Mouse (Mus musculus) large intestine, adult 2 months (tissue): ENCODE results near the gene Cldn2. TPM values are rescaled to one million over a fixed set of nuclear protein-coding genes. Genes with fewer than 3 reads are reported as not detected.
"Not testable (repeated sequence)": the region's sequence is repeated elsewhere in the genome, so short reads cannot be mapped to it uniquely, and the experiment has no call there.

ENCODE experiments used
- DNase-seq: peaks from one replicate; pipeline ENCODE4 v3.0.0-alpha.2; 2012; ENCODE audit warnings: low read depth, low spot score
- WGBS: fragments of 180-500 bp; shearing (Covaris S2); methylation state at CpG from one replicate; pipeline ENCODE4 v1.1.7; 2018; 5-methylcytosine and 5-hydroxymethylcytosine counted together
- polyA plus RNA-seq: library from polyadenylated mRNA; depleted of rRNA; stranded (reverse); fragments of >200 nt; gene quantifications from 2 replicates; pipeline ENCODE4 v1.2.3, GENCODE M21; 2012; rRNA removed

Cldn2 gene
- 47.1 and 114 TPM in 2 replicates for polyA plus RNA-seq

- no peak for DNase-seq
- 68% methylated on average over 8 of the region's 8 CpGs for WGBS
These were observed at the start of gene Cldn2 for GRCm38 (mm10) chrX:139800406-139800878. TSS of gene Cldn2 (plus strand) at chrX:139800828.

GRCm38 (mm10) chrX:139751855-139752254, 48.8 kb upstream of the Cldn2 start:
- 0% methylated on average over 1 of the region's 1 CpGs for WGBS

GRCm38 (mm10) chrX:139758634-139759033, 42.0 kb upstream of the Cldn2 start:
- WGBS = 74% methylated on average over 3 of the region's 3 CpGs
- not testable (repeated sequence) for DNase-seq

More at GRCm38 (mm10) chrX:139751855-139752254, 48.8 kb upstream of the Cldn2 start:
- no peak for DNase-seq

- 48% methylated on average over 2 of the region's 2 CpGs for WGBS
- DNase-seq = no peak
These were observed 38.1 kb upstream of the Cldn2 start for GRCm38 (mm10) chrX:139762546-139762945.

GRCm38 (mm10) chrX:139769975-139770637, 30.5 kb upstream of the Cldn2 start:
- 77% methylated on average over 13 of the region's 13 CpGs for WGBS
- no peak for DNase-seq

DNA sequence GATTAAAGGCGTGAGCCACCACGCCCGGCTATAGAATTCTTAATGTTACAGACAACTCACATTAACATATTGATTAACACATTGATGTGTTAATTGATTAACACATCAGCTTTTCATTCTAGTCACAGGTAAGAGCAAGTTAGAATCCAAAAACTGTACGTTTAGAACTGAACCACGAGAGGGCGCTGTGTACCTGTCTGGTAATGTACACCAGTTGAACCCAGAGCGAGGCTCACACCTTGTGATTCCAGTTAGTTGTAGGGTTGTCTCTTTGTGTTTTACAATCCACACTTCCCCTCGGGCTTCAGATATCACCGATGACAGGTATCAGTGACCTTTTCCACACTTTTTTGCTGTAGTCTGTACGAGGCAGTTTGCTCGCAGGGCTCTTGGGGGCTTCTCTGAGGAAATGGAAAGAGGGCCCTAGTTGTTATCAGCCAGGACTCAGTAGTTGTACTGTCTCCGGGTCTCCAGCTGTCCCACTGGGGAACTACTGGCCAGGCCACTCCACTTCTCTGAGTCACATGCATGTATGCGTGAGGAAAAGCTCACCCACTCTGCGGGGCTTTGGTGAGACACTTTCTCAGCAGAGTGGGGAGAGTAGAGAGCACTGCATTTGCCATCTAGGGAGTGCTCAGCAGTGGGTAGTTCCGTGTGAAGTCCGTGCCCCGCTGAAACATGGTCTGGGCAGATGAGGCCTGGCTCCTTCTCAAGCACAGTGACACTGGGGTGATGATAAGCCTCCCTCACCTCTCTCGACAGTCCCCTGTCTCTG, 26.1 kb upstream of the Cldn2 start:
- WGBS = 23% methylated on average over 18 of the region's 18 CpGs
- no peak for DNase-seq

DNA sequence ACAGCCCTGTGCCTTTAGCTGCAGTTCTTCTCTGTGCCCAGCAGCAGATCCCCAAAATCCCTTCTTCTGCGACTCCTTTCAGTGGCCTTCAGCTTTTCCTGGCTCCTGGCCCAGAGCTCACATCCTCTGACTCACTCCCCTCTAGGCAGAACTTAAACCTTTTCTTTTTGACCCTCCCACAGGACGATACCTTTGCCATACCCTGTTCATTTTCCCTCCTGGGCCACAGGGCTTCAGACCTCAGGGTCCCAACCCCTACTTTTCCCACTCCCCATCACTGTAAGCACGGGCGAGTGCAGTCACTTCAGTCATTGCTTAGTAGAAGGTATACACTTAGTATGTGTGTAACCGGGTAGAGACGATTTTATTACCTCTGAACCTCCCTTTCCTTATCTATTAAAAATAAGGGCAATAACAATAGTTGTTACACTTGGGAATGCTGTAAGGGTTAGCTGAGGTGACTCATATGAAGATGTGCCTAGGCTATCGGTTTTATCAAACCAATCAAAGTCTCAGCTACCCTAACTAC, 25.5 kb upstream of the Cldn2 start:
- WGBS = 32% methylated on average over 7 of the region's 7 CpGs
- no peak for DNase-seq

GRCm38 (mm10) chrX:139777357-139777756, 23.3 kb upstream of the Cldn2 start:
- 45% methylated on average over 4 of the region's 4 CpGs for WGBS
- no peak for DNase-seq

- WGBS = 86% methylated on average over 1 of the region's 1 CpGs
- no peak for DNase-seq
These were observed 21.7 kb upstream of the Cldn2 start for GRCm38 (mm10) chrX:139778886-139779285.

- WGBS = 64% methylated on average over 5 of the region's 5 CpGs
- DNase-seq = no peak
These were observed 21.2 kb upstream of the Cldn2 start for GRCm38 (mm10) chrX:139779401-139779800.

DNA sequence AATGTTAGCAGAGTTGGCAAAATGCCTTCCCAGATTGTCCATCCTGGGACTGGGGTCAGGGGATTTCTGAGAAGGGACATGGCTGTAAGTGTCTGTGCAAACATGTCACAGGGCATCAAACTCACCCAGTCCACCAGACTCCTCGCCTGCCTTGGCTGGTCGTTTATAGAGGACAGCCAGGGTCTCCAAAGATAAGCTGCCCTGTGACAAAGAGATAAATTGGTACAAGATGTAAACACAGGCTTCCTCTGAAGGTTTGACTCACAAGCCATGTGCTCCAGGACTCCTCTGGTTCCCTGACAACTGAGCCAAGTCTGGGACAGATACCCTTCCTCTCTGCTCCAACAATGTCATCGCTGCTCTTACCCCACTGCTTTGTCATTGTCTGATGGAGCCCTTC, 19.6 kb upstream of the Cldn2 start:
- DNase-seq = no peak
- 42% methylated on average over 3 of the region's 3 CpGs for WGBS

DNA sequence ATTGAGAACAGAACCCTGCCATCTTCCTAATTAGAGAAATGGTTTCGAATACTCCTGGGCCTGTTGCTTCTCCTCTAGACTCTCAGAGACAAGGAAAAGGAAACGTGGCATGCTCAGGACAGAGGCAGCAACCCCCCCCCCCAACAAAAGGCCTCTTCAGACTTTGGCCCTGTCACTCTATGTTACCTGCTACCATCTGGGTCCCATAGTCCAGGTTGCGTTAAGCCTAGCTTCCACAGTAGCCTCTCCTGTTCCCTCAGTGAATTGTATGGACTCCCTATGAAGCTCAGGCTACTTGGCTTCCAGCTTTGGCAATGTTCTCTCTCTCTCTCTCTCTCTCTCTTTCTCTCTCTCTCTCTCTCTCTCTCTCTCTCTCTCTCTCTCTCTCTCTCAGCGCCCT, 19.1 kb upstream of the Cldn2 start:
- WGBS = 66% methylated on average over 4 of the region's 4 CpGs
- no peak for DNase-seq

DNA sequence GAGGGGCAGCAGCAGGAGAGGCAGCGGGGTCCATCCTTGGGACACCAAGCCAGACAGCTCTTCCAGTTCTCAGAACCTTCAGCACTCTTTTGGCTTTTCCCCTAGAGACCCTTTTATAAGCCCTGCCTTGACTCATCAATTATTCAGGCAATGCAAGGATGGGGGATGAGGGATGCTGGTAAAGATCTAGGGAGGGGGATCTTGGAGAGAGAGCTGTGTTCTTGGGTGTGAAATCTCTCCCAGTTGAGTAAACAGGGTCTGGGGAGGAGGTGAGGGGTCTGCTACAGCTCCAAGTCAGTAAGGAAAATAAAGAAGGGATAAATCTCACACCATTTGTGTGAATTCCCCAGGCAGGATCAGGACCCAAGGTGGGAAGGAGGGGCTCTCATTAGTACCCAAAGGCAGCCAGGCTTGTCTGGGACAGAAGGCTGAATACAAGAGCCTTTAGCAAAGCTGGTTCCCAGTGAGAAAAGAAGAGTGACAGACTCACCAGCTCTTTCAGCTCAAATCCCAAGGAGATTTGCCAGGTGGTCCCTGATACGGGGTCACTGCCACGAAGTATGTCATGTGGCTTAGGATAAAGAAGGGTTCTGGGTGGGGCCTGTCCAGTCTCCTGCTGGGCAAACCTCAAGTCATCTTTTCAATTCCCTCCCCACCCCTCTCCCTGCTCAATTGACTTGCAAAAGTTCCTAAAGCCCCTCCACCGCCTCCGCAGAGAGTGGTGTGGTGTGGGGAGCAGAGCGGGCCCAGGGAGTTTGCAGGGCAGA, 18.2 kb upstream of the Cldn2 start, which contains the start of gene Ripply1:
Gene Ripply1, minus strand, starts transcription at position 76 of the 767 bp plus-strand sequence.
- no peak for DNase-seq
- 86% methylated on average over 6 of the region's 6 CpGs for WGBS

DNA sequence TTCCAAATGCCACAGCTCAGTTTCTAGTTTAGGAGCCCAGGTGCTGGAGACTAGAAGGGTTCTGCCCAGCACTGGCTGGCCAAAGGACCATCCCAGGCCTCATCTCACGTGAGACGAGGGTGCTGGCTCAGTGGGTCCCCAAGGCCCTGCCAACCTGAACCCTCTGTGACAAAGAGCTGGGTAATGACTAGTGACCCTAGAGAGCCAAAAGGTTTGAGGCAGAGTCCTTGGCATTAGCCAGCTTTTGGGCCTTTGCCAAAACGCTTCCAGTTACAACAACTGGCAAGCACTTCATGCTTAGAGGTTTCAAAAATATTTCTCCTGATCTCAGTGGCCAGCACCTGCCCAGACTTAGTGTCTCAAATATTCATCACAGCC, 17.6 kb upstream of the Cldn2 start:
- no peak for DNase-seq
- WGBS = 77% methylated on average over 3 of the region's 3 CpGs

GRCm38 (mm10) chrX:139785764-139786163, 14.9 kb upstream of the Cldn2 start:
- DNase-seq = no peak
- 44% methylated on average over 1 of the region's 1 CpGs for WGBS

GRCm38 (mm10) chrX:139794072-139794845, 6.4 kb upstream of the Cldn2 start:
- 39% methylated on average over 7 of the region's 7 CpGs for WGBS

DNA sequence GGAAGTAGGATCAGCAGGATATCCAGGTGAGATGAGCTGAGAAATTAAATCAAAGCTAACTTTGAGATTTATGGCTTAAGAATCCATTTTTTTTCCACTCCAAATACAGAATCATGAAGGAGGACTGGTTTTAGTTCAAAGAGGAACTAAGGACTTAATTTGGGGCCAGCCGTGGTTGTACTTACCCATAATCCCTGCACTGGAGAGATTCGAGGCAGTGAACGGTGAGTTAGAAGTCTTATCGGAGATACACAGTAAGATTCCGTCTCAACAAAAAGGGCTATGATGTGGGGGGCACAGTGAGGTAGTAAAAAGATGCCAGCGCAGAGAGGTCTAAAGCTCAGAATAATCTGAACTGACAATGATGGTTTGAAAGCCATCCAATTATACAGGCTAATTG, 4.6 kb upstream of the Cldn2 start:
- WGBS = 91% methylated on average over 6 of the region's 6 CpGs
- DNase-seq = no peak

More at GRCm38 (mm10) chrX:139794072-139794845, 6.4 kb upstream of the Cldn2 start:
- no peak for DNase-seq

- 46% methylated on average over 9 of the region's 9 CpGs for WGBS
- no peak for DNase-seq
These were observed 2.8 kb upstream of the Cldn2 start for GRCm38 (mm10) chrX:139797875-139798274.

- no peak for DNase-seq
- 78% methylated on average over 3 of the region's 3 CpGs for WGBS
These were observed 675 bp upstream of the Cldn2 start for GRCm38 (mm10) chrX:139799953-139800352.
